Mouse (Mus musculus) testis, adult 2 months (tissue): Measurements from ENCODE around the gene Tac4.

Experiments used
- CTCF ChIP-seq: fragments of 200-500 bp; IDR thresholded peaks from 2 replicates; pipeline ENCODE4 v1.5.1; 2012; ENCODE audit warnings: low read depth, mild to moderate bottlenecking, inconsistent platforms, low read length, moderate library complexity; ENCODE audit not compliant: control insufficient read depth, insufficient read depth, insufficient replicate concordance
- POLR2A ChIP-seq: fragments of 200-500 bp; IDR thresholded peaks from 2 replicates; pipeline ENCODE4 v1.6.1; 2012; ENCODE audit warnings: low read depth, mild to moderate bottlenecking, inconsistent platforms, low read length, moderate library complexity; ENCODE audit not compliant: control insufficient read depth

DNA sequence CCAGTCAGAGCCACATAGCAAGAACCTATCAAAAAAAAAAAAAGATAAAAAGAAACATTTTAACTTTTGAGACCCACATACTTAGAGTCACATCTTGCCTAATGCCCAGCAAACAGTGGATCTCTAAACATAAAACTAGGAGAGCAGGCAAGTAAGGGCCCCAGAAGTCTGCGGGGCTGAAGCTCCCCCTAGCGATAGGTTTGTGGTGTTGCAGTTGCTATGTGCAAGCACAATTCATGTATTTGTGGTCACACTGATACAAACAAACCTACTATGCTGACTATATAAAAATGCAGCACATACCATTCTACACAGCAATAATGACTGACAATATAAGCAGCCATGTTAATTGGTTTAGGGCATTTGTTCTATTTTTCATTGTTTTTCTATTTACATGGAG lies 36.8 kb downstream of the Tac4 start:
- TF ChIP-seq CTCF = peak; percentile 56; the same call in 1 of the 2 replicates
- no peak for TF ChIP-seq POLR2A
